Mouse (Mus musculus): ENCODE results near the gene Otud4. TPM values are rescaled to one million over a fixed set of nuclear protein-coding genes. Genes with fewer than 3 reads are reported as not detected.

The Otud4 gene
- polyA plus RNA-seq, 3 experiments from 2014 or later, result 14.1 to 18.9 (median 16.0) TPM

Other genes starting within 250 kb of the Otud4 start
- 1 to 10 TPM; 2.9 to 8.1 (median 7.1) TPM for gene Smad1, start 240.1 kb upstream of the Otud4 start, polyA plus RNA-seq (2017; shearing (Covaris generic))
- gene Abce1, start 72.1 kb downstream of the Otud4 start, polyA plus RNA-seq (2017; shearing (Covaris generic)), result 10 to 100 TPM; 75.1 to 86.3 (median 85.4) TPM
- gene Anapc10, start 72.2 kb downstream of the Otud4 start, polyA plus RNA-seq (2017; shearing (Covaris generic)), result 10 to 100 TPM; 23.2 to 36.1 (median 27.5) TPM

Data from inflammation-experienced regulatory T-cells, adult 6 months (primary cell).